Mouse (Mus musculus): ENCODE results near the gene Naa25.

The Naa25 gene

GRCm38 (mm10) chr5:121453743-121454502, 56.2 kb downstream of the Naa25 start:
- no peak for DNase-seq

GRCm38 (mm10) chr5:121454503-121454782, 56.7 kb downstream of the Naa25 start:
- DNase-seq, result no peak

GRCm38 (mm10) chr5:121455510-121456265, 58.0 kb downstream of the Naa25 start:
- DNase-seq, result no peak

GRCm38 (mm10) chr5:121461339-121462170, 63.8 kb downstream of the Naa25 start:
- DNase-seq, result no peak

GRCm38 (mm10) chr5:121462171-121462502, 64.4 kb downstream of the Naa25 start:
- no peak for DNase-seq

- DNase-seq, result no peak
Observed at GRCm38 (mm10) chr5:121462967-121463366, 65.2 kb downstream of the Naa25 start.

GRCm38 (mm10) chr5:121463601-121464250, 66.0 kb downstream of the Naa25 start:
- DNase-seq, result no peak

- no peak for DNase-seq
Observed at GRCm38 (mm10) chr5:121469566-121469965, 71.8 kb downstream of the Naa25 start.

- DNase-seq, result no peak
Observed at GRCm38 (mm10) chr5:121472411-121472810, 74.7 kb downstream of the Naa25 start.

- no peak for DNase-seq
Observed at GRCm38 (mm10) chr5:121474610-121475009, 76.9 kb downstream of the Naa25 start.

GRCm38 (mm10) chr5:121476040-121476439, 78.3 kb downstream of the Naa25 start:
- DNase-seq, result no peak

GRCm38 (mm10) chr5:121477680-121478079, 79.9 kb downstream of the Naa25 start:
- peak; percentile 48 for DNase-seq

GRCm38 (mm10) chr5:121484801-121485200, 87.1 kb downstream of the Naa25 start:
- DNase-seq, result no peak

GRCm38 (mm10) chr5:121493305-121493704, 95.6 kb downstream of the Naa25 start:
- no peak for DNase-seq

Measured in cerebellum, adult 8-10 months (tissue).